Mouse (Mus musculus): ENCODE results near the gene Rom1. TPM values are rescaled to one million over a fixed set of nuclear protein-coding genes. Genes with fewer than 3 reads are reported as not detected.
A peak's percentile ranks its signal among the peaks of the same experiment; 100 is the strongest.

The Rom1 gene
- total RNA-seq, 1 experiment from 2014 or later = 2.6 TPM

DNA sequence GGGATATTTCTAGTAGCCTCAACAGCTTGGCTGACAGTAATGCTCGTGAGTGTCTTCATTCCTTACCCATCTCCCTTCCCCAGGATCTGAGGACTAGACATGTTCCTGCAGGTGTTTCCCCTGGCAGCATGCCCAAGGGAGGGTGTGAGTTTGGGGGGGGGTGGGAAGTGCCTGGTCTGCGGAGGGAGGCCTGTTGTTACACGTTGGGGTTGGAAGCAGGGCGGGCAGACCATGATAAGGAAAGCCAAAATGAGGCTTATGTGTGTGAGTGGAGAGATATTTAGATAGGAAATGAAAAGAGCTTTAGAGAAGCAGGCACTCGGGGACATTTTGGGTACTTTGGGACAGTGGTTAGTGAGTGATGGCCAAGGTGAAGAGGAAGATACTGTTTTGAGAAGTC lies 14.9 kb upstream of the Rom1 start:
- no peak for ATAC-seq (ENCODE audit: extremely low read depth, insufficient number of reproducible peaks, low FRiP score, poor library complexity, severe bottlenecking)

DNA sequence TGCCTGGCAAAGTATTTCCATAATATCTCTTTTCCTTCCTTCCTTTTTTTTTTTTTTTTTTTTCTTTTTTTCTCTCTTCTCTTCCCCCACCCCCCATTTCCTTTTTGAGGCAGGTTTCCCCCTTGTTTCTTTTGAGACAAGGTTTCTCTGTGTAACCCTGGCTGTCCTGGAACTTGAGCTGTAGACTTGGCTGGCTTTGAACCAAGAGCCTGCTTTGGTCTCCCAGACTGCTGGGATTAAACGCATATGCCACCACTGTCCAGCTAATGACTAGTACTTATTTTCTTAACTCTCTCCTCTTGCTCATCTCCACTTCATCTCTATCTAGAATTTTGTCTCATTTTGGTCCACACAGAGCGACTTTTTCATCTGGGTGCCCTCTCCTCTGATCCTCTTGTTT lies 13.9 kb upstream of the Rom1 start:
- ATAC-seq (ENCODE audit: extremely low read depth, insufficient number of reproducible peaks, low FRiP score, poor library complexity, severe bottlenecking) = no peak

- peak; percentile 7; the same call in 1 of the 2 replicates for ATAC-seq (ENCODE audit: extremely low read depth, insufficient number of reproducible peaks, low FRiP score, poor library complexity, severe bottlenecking)
Measured at GRCm38 (mm10) chr19:8942276-8942964, 13.3 kb upstream of the Rom1 start.

GRCm38 (mm10) chr19:8941515-8942217 lies 12.5 kb upstream of the Rom1 start, which contains the start of gene Mta2:
Mta2 (plus strand) TSS chr19:8941875.
- peak; percentile 85 for ATAC-seq (ENCODE audit: extremely low read depth, insufficient number of reproducible peaks, low FRiP score, poor library complexity, severe bottlenecking)

GRCm38 (mm10) chr19:8941136-8941514 lies 12.0 kb upstream of the Rom1 start:
- ATAC-seq (ENCODE audit: extremely low read depth, insufficient number of reproducible peaks, low FRiP score, poor library complexity, severe bottlenecking) = no peak

DNA sequence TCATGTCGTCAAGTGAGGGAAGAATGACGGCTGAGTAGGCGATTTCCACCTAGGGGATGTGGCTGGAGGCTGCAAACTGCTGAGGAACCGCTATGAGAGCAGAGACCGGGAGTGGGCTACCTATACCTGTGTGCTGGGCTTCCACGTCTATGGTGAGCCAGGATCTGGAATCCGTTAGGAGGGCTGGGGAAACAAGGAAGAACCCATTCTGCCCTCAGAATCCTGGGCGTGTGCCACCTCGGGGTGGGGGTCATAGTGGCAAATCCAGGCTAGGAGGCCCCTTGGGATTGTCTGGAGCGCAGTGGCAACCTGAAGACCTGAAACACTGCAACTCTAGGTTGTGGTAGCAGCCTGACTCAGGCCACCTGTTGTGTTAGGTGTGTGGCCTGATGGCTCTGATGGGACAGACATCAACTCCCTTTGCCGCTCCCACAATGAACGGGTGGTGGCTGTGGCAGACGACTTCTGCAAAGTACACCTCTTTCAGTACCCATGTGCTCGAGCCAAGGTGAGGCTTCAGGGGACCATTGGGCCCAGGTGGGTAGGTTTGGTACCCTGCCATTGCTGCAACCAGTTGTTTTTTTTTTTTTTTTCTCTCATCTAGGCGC lies 11.5 kb upstream of the Rom1 start:
- ATAC-seq (ENCODE audit: extremely low read depth, insufficient number of reproducible peaks, low FRiP score, poor library complexity, severe bottlenecking) = no peak

- ATAC-seq (ENCODE audit: extremely low read depth, insufficient number of reproducible peaks, low FRiP score, poor library complexity, severe bottlenecking) = no peak
Measured at GRCm38 (mm10) chr19:8936736-8937135, 7.6 kb upstream of the Rom1 start.

DNA sequence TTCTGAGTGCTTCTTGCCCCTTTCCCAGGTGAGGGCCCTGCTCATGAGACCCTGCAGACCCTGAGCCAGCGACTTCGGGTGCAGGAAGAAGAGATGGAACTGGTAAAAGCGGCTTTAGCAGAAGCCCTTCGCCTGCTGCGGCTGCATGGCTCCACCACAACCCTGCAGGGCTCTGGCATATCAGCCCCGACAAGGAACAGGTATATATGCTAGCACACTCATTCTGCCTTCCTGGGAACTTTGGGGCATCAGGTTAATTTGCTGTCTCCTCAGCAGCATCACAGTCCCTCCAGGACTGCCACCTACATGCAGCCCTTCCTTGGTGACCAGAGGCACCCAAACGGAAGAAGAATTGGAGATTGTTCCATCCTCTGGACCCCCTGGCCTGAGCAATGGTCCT lies 1.6 kb upstream of the Rom1 start:
- ATAC-seq (ENCODE audit: extremely low read depth, insufficient number of reproducible peaks, low FRiP score, poor library complexity, severe bottlenecking) = no peak

- ATAC-seq (ENCODE audit: extremely low read depth, insufficient number of reproducible peaks, low FRiP score, poor library complexity, severe bottlenecking) = no peak
Measured at GRCm38 (mm10) chr19:8930117-8930516, 961 bp upstream of the Rom1 start.

- no peak for ATAC-seq (ENCODE audit: extremely low read depth, insufficient number of reproducible peaks, low FRiP score, poor library complexity, severe bottlenecking)
Measured at GRCm38 (mm10) chr19:8928689-8929223, 400 bp downstream of the Rom1 start.

DNA sequence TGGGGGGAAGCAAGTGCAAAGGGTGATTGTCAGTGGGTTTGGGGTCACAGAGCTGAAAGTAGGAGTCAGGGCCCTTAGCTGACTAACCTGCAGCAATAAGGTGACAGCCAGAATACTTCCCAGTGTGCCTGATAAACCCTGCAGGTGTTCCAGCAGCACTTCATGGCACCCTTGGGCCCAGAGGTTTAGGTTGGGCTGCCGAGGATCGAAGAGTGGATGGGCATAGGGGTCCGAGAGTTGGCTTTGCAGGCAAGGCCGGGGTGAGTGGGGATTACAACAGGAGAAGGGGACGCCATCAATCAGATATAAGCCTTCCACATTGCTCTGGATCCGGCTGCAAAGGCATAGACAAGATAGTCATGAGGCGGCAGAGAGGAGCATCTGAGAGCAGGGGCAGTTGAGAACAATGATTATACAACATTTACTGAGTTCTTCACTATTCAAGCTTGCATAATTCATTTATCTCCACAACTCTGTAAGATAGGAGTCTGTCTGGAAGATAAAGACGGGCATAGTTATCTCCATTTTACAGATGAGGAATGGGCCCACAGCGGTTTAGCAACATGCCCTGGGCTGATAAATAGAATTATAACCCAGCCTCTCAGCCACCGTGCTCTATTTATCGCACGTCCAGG lies 1.1 kb downstream of the Rom1 start:
- ATAC-seq (ENCODE audit: extremely low read depth, insufficient number of reproducible peaks, low FRiP score, poor library complexity, severe bottlenecking) = no peak

- ATAC-seq (ENCODE audit: extremely low read depth, insufficient number of reproducible peaks, low FRiP score, poor library complexity, severe bottlenecking) = no peak
Measured at GRCm38 (mm10) chr19:8926766-8927165, 2.4 kb downstream of the Rom1 start.

DNA sequence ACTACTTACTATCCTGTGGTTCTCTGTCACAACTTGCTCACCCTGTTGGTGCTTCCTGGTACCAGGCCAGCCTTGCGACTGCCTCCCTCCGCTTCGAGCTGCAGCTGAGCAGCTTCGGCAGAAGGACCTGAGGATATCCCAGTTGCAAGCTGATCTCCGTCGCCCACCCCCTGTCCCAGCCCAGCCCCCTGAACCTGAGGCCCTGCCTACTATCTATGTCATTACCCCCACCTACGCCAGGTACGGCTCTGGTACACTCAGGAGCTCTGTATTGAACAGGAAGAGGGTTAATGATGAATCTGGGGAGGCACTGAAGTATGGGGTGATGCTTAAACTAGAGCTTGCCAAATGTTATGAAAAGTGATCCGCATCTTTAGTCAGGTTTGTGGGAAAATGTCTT lies 7.4 kb downstream of the Rom1 start:
- no peak for ATAC-seq (ENCODE audit: extremely low read depth, insufficient number of reproducible peaks, low FRiP score, poor library complexity, severe bottlenecking)

DNA sequence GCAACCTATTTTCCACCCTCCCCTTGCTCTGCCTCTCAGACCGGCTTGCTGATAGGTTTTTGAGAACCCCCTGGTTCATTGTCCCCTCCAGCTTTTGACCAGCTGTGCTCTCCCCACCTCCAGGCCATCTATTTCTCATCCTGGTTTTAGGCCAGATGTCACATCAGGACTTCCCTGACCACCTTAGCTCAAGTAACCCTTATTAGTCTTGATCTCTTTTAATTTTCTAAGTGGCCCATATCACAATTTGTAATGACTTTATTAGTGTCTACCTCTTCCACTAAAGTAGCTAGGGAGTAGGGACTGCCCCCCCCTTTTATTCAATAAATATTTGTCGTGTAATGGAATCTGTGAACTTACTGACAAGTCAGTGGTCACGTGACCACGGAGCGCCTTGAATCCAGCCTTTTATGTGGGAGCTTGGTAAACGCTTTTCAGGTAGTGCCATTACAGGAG lies 8.3 kb downstream of the Rom1 start:
- ATAC-seq (ENCODE audit: extremely low read depth, insufficient number of reproducible peaks, low FRiP score, poor library complexity, severe bottlenecking) = no peak

- peak; percentile 88 for ATAC-seq (ENCODE audit: extremely low read depth, insufficient number of reproducible peaks, low FRiP score, poor library complexity, severe bottlenecking)
Measured at GRCm38 (mm10) chr19:8920073-8920736, 9.0 kb downstream of the Rom1 start, which contains the start of gene B3gat3. B3gat3 (plus strand) TSS chr19:8920374.

- no peak for ATAC-seq (ENCODE audit: extremely low read depth, insufficient number of reproducible peaks, low FRiP score, poor library complexity, severe bottlenecking)
Measured at GRCm38 (mm10) chr19:8919684-8920072, 9.5 kb downstream of the Rom1 start.

GRCm38 (mm10) chr19:8919000-8919399 lies 10.2 kb downstream of the Rom1 start:
- ATAC-seq (ENCODE audit: extremely low read depth, insufficient number of reproducible peaks, low FRiP score, poor library complexity, severe bottlenecking) = no peak

GRCm38 (mm10) chr19:8914212-8914611 lies 14.9 kb downstream of the Rom1 start:
- ATAC-seq (ENCODE audit: extremely low read depth, insufficient number of reproducible peaks, low FRiP score, poor library complexity, severe bottlenecking) = no peak

DNA sequence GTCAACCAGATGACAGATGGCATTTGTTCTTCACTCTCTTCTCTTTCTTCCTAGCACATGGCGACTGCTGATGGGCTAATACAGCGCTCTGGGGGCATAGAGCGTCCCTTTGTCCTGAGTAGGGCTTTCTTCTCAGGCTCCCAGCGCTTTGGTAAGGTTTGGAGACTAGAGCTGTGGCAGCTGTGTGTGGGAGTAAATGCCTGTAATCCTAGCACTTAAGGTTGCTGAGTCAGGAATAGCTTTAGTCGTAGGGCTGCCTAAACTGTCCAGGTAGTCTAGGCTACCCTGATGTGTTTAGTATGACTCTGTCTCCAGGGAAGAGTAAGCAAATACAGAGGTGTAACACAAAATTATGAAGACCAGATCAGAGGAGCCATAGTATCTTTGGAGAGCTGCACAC lies 17.3 kb downstream of the Rom1 start:
- ATAC-seq (ENCODE audit: extremely low read depth, insufficient number of reproducible peaks, low FRiP score, poor library complexity, severe bottlenecking) = no peak
